Mouse (Mus musculus) spleen, adult 18-20 months (tissue): ENCODE data around the gene Klhl7.
A peak's percentile ranks its signal among the peaks of the same experiment; 100 is the strongest.

Experiments used
- DNase-seq, 2 experiments: peaks; one replicate each; pipeline ENCODE4 v3.0.0; 2022; ENCODE audit warnings: mixed read lengths in 2 of 2

Gene Klhl7

DNA sequence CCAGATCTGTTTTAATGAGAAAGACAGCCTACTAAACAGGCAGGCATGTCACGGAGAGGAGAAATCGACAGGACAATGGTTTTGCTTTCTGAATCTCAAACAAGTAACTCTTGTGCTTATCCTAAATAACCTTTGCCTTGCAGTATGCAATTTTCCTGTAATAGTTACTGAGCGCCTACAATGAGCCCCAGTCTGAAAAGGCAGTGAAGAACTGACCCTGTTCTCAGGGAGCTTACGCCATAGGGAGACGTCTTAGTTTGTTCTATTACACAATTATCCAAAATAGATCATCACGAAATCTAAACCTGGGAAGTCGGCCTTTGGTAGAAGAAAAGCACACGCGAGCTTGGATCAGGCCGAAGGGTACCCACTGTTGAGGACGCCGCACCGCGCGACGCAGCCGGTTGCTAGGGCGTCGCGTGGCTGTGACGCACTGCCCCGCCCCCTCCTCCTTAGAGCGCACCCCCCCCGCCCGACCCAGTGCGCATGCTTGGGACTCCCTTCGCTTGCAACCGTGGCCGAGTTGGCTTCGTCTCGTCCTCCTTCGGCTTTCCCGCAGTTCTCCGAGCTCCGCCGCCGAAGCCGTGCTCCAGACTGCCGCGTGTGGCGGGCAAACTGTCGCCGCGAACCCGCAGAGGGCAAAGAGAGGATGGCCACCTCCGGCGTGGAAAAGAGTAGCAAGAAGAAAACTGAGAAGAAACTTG, at the start of gene Klhl7:
TSS of gene Klhl7 (plus strand) at position 500 of the 704 bp plus-strand sequence.
- peak; percentile 62 to 80 for DNase-seq

DNA sequence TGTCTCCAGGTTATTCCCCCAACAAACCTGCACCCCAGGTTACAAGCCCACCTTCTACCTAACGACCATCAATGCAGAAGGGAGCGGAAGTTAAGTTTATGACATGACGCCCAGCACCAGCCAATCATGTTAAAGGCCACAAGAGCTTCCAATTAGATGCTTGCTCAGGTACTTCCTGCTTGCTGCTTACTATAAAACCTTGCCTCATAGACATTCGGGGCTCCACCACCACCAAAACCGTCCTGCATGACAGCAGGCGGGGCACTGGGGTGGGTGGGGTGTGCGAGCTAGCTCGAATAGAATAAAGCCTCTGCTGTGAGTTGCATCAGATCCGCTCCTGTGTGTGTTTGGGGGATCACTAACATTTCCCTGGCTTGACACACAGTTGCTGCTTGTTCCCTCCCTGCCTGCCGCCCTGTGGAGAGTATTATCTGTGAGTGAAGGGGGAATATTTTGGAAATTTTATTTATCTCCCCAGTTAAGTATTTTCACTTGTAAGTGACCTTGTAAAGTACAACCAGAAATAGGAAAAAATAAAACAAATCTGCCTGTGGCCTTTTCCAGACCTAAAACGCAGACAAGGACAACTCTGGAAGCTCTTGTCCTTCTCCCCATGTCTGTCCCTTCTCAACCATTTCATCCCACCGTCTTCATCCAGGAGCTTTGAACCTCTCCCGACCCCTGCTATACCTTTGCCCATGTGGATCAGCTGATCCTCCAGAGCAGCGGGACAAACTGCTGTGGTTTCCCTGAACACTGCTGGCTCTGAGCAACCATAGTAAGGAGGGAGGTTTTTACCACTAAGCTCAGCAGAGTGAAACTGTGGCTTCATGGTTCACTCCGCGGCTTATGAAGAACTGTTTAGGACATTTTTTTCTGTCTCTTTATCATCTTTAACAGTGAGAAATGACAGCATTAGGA, 48.4 kb upstream of the Klhl7 start:
- DNase-seq, result no peak

DNA sequence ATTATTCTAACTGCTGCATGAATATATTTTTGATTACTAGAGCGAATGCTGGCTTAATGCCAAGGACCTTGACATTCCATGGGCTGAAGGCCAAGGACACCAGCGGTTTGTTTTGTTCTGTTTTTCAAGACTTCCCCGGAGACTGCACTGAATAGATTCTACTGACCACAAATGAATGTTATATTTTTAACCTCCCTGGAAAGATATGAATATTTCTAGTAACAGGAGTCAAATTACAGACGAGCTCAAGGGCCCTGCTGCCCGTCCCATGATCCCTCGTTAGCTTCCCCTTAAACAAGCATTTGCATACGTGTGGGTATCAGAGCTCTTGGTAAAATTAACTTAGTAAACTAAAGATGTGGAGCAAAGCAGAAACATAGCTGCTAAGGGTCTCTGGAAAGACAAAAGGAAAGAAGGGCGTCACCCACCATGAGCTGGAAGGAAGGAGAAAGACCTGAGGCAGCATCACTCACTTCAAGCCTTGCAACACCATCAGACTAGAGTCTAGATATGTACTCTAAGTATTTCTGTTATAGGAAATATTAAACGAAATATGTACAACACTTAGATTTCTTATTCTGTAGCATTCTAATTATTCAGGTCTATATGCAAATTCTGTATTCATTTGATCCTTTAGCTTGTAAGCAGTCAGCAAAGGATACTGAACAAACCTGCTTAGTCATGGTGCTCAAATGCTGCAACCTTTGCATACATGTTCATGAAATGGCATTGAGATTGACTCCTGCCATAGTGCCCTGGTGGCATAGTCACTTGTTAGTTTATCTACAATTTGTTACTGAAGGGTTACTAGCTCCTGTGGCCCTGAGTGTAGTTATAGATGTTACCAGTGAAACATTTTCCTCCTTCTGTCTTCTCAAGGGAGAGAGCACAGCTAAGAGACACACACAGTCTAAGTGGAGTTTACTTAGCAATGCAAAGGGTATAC, 46.9 kb upstream of the Klhl7 start:
- DNase-seq, result no peak

DNA sequence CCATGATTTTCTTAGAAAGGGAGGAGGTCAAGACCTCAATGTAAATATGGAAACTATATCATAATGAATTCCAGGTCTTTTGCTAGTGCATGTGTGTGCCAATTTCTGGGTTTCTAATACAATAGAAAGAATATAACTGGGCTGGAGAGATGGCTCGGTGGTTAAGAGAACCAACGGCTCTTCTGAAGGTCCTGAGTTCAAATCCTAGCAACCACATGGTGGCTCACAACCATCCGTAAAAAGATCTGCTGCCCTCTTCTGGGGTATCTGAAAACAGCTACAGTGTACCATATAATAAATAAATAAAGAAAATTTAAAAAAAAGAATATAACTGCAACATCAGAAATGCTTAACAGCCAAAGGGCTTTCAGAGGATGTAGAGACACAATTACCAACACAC, 46.0 kb upstream of the Klhl7 start:
- DNase-seq, result no peak

DNA sequence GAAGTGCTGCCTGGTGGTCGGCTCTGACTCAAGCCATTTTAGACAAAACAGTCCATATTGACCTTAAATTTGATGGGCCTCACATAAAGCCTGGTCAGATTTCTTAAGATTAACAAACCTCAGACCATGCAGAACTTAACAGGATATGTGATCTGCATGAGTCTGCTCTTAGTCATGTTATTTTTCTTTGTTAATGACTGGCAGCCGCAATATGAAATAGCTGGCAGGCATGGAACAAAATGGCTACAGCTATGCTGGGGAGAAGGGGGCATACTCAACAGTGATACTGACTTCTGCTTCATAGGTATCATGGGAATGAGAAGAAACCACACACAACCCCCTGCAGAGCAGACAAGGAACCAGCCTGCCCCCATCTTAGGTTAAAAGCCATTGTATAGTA, 43.5 kb upstream of the Klhl7 start:
- DNase-seq, result no peak

DNA sequence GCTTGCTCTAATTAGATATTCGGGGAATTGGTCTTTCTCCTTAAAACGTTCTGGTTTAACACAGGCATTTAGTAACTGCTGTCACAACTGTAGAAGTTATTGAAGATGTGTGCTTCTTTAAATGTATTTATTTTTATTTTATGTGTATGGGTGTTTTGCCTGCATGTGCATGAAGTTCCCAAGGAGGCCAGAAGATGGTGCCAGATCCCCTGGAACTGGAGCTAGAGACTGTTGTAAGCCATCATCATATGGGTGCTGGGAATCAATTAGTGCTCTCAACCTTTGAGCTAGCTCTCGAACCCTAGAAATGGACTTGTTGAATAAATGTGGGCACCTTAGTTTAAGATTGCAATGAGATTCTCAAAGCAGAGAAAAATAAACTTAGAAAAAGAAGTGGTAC, 42.8 kb upstream of the Klhl7 start:
- no peak for DNase-seq

DNA sequence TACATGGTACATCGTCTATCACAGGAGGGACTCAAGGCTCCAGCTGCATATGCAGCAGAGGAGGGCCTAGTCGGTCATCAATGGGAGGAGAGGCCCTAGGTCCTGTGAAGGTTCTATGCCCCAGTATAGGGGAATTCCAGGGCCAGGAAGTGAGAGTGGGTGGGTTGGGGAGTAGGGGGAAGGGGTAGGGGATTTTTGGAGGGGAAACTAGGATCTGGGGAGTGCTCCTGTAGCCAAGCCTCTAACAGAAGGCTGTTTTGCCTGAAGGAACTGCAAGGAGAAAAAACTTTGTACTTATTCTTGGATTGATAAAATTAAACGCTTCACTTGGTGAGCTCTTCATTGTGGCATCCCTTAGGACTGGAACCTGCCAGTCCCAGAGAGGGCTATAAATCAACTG, 39.5 kb upstream of the Klhl7 start:
- no peak for DNase-seq

DNA sequence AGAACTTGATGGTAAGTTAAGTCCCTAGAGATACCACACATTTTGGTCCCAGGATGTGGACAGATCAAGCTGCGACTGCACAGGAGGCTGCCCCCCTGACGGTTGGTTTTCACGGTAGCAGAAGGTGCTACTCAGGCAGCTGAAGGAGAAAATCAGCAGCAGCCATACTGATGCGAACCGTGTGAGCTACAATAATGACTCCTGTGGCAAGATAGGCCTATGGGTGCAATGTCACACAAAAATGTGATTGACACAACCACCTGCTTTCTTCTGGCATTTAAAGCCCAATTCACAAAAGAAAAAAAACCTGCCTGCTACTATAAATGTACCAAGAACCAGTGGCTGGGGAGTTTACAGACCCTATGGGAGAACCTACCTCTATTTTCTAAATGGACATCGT, 37.4 kb upstream of the Klhl7 start:
- no peak for DNase-seq

DNA sequence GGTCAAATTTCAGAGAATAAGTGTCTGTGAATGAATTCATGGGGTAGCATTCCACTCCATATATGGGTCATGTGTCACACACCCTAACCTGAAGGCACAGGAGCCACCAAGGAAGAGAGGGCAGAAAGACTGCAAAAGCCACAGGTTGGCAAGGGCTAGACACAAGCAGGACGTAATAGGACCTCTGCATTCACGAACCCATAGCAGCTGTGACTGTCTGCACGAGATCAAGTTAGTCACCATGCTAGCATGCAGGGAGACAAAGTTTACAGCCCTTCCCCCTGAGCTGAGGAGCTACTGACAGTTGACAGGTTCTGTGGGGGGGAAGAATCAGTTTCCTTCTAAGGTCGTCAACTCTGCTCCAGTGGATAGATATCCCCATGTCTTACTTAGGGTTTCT, 36.9 kb upstream of the Klhl7 start:
- DNase-seq, result no peak

DNA sequence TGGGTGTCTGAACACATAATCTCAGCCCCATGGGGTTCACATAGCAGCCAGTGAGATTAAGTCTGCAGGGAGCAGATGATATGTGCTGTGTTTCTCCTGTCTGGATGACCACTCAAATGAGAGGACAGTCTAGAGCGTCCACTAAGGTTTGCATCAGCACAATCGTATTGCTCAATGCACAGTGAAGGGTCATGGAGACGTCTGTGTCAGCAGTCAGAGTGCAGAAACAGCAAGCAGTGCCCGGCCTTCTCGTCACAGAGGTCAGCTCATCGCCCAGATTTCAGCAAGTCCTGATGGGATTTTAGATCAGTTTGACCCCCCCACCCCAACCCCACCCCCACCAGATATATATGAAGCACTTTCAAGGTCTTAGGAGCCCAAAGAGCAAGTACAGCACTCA, 31.4 kb upstream of the Klhl7 start:
- no peak for DNase-seq

DNA sequence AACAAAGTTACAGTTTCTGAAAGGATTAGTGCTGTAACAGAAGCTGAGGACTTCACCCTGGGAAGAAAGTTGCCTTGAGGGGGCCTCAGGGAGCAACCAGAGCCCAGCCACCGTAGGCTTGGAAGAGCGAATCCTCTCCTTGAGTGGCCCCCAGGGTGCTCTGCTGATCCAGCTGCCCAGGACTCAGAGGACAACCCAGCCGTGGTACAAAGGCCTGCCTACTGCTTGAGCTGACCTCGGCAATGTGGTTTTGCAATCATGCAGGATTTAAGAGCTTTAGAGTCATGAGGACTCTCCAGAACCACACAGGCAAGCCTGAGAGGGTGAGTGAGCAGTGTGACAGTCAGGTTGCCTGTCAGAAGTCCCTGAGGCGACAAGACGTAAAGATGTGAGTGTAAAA, 28.4 kb upstream of the Klhl7 start:
- DNase-seq, result no peak

DNA sequence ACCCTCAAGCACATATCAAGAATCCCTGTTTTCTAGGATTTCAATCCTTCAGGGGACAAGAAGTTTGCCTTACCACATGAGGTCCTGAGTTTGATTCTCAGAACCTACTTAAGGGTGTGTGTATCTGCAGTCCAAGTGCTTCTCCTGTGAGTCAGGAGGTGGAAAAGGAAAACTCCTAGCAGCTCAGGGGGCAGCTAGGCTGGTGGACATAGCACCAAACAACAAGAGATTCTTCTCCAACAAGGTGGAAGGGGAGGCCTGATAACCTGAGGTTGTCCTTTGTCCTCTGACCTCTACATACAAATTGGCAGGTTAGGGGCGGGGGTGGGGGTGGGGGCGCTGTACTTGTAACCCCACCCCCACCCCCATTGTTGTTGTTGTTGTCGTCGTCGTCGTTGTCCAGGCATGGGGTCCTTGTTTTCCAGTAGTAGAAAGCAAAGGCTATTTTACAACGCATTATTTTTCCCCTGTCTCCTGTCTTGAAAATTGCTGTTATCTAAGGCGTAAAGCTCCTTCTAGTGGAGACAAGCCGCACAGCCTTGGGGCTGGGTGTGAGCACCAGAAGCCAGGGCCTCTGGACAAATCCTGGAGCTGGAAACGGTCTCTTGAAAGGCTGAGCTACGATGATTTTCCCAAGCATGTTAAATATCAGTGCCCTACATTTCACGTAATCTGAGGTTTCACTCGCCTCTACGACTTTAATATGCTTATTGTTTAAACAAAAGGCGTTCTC, 23.3 kb upstream of the Klhl7 start:
- DNase-seq, result peak; percentile 33 to 52

DNA sequence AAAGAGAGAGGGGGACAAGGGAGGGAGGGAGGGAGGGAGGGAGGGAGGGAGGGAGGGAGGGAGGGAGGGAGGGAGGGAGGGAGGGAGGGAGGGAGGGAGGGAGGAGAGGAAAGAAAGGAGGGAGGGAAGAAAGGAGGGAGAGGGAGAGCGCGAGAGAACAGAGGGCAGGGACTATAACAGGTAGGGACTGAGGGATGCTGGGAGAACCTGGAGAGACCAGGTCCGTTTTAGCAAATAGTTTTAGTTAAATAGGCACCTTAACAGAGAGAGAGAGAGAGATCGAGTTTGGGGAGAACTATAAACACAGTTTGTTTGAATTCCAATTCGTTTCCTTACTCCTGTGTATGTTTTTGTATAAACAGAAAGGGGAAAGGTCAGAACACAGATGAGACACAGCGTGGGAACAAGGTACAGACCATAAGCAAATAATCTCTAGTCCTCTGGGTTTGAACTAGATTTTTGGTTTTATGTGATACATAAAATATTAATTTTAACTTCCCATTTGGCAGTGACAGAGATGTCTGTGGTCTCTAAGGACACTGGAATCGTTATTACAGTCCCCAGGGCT, 22.6 kb upstream of the Klhl7 start:
- no peak for DNase-seq

DNA sequence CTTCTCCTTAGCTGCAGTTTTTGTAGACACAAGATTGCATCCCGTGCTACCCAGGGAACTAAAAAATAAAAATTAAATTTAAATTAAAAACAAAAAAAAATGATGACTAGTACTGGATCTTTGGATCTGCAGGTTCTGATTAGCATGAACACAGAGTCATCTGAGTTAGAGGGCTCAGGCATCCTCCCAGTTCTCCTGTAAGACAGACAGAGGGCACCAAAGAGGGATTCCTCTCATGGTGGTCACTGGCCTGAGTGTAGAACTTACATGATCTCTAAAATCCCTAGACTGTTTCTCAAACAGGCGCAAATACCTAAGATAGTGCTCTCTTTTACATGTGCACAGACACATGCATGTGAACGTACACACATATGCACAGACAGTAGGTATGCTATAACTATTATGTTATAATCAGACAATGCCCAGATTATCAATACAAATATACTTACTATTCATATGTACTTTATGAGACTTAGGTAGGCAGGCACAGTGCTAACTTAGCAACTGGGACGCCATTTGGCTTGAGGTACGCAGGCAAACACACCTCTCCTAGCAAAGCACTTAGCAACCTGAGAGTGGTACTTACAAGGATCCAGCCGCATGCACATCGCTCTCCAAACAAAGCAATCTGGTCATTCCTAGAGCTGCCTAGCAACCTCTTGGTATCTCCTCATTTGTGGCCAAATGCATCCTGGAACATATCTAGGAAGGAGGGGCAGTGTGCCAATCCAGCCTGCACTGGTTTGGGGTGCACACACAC, 21.8 kb upstream of the Klhl7 start:
- DNase-seq, result no peak

DNA sequence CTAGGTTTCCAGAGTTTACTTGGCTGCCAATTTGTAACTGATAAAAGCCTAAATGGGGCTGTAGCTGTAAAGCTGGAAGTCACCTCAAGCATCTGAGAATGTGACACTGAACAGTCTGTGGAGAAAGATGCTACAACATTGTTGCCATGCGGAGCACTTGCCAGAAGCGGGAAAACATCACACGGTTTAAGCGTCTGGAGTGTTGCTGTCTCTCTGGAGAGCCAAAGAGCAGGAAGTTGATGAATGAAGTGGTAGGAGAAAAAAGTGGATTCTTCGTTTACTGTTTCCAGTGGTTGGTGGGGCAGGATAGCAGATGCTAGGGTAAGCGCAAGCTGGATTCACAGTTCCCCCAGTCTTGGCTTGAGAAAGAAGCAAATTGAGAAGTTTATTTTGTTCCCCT, 19.6 kb upstream of the Klhl7 start:
- no peak for DNase-seq

DNA sequence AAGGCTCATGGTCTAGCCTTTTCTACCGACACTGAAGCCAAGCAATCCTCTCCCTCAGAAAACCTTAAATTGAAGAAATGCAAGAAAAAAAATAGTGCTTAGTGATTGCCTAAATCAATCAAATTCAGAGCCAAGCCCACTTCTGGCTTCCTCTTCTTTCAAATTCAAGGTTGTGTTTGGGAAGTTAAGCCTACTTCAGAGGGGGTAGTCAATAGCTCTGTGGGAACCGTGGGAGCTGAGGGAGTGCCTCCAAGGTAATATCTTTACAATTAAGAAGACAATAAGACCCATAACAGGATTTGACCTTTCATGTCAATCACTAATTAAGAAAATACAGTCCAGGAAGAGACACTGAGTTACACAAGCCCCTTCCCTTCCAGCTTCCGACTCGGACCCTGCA, 15.6 kb upstream of the Klhl7 start:
- no peak for DNase-seq

DNA sequence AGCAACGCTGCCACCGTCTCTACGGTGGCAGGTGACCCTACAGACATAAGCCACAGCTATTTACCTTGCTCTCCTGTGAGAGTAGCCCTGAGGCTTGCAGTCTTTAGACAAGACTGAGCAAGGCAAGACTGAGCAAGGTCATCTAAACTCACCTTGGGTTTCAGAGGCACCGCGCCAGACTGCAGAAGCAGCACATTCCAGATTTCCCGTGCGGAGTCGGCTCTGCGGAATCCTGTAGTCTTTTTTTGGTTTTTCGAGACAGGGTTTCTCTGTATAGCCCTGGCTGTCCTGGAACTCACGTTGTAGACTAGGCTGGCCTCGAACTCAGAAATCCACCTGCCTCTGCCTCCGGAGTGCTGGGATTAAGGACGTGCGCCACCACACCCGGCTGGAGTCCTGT, 14.2 kb upstream of the Klhl7 start:
- no peak for DNase-seq

DNA sequence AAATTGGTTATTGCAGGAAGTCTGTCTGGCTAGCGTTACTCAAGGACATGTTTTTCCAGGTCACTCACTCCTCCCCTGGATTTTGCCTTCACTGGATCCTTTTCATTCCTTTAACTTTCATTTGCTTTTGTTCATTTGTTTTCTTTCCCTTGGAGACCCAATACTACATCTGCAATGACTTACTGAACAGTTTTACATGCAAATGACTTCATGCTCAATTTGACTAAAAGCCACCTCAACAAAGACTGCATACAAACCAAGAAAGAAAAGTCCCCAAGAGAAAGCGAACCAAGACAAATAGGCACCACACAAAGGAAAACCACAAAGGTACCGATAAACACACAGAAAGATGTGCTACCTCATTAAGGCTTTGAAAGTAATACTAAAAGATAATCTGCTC, 13.5 kb upstream of the Klhl7 start:
- no peak for DNase-seq

DNA sequence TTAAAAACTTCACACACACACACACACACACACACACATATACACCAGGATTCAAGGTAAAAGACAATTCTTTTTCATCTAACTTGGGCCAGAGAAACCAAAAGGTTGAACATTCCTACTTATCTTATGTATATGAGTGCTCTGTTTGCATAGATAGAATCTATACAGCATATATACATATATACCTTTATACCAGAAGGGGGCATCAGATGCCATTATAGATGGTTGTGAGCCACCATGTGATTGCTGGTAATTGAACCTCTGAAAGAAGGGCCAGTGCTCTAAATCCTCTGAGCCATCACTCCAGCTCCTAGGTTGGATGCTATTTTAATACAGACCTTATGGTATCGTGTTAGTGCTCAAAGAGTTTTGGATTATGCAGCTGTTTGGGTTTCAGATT, 12.0 kb upstream of the Klhl7 start:
- DNase-seq, result no peak

DNA sequence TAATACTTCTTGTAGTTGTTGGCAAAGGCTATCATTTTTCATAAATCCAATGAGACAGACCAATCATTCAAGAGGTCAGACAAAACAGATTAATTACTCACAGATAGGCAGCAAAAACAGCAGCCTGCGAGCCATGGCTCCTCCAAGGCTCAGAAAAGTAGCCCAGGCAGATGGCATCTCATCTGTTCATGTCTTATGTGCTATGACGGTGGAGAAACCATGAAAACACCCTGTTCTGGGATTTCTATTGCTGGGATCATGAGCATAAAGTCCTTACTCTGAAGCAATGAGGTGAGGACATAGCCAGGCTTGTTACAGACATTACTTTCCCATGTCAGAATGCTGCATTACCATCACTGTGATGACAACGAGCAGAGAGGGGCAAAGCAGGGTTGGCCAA, 7.9 kb upstream of the Klhl7 start:
- no peak for DNase-seq

DNA sequence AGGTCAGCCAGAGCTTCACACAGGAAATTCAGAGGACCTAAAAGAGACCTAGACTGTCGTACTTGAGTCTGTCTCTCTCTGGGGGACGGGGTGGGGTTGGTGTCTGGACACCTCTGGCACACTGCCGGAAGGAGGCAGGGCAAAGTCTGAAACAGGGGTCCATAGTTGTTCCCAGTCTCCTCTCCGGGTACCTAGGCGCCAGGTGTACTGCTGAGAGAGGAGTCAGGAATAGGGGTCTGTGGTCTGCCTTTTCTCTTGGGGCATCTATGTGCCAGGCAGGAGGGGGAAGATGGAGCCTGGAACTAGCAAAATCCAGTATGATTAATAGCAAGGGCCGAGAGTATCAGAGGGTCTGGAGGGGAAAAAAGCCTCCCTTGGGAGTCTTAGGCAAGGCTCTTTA, 5.0 kb upstream of the Klhl7 start:
- DNase-seq, result no peak
